In genomic region chr6:29266936-29267335, GRCm38 (mm10) we compare ENCODE assay signal across 18 mouse cellular contexts. TPM values are rescaled to one million over a fixed set of nuclear protein-coding genes. Genes with fewer than 3 reads are reported as not detected.
"Had no signal": no experiment of that assay in that cellular context is flagged by ENCODE, and none has a peak within 500 bp of the region (broad histone marks: within the 10 kb centered on the region; RNA-seq: fewer than 3 reads in every experiment).

No protein-coding gene starts in this region.

- H3K4me3 ChIP-seq: layer of hippocampus, adult 2 months; limb, embryonic 13.5 days; neural tube, embryonic 12.5 days had no signal

- ATAC-seq: inflammation-experienced regulatory T-cells, adult 6 months; lung, postnatal 0 days had no signal

- H3K4me2 ChIP-seq: limb, embryonic 13.5 days; neural tube, embryonic 12.5 days had no signal

- H3K27me3 ChIP-seq: limb, embryonic 13.5 days had no signal

- DNase-seq: kidney, adult 11 months; kidney, postnatal 10 days; kidney, postnatal 4 days; left cerebral cortex, postnatal 4 days; lung, adult 2 months; lung, postnatal 36 days; midbrain, embryonic 14.5 days; retina, postnatal 1 day; right cerebral cortex, postnatal 4 days; thymus, postnatal 4 days had no signal

- H3K4me1 ChIP-seq: limb, embryonic 13.5 days had no signal

- H3K9ac ChIP-seq: limb, embryonic 13.5 days; neural tube, embryonic 12.5 days had no signal

- H3K36me3 ChIP-seq: limb, embryonic 13.5 days; neural tube, embryonic 12.5 days had no signal

- H3K9me3 ChIP-seq: limb, embryonic 13.5 days; neural tube, embryonic 12.5 days had no signal

- H3K27ac ChIP-seq: layer of hippocampus, adult 2 months; limb, embryonic 13.5 days; neural tube, embryonic 12.5 days had no signal

RNA-seq across cellular contexts. Expression of gene Fam71f2, which starts 12.5 kb away (rescaled TPM):
- polyA plus RNA-seq: kidney, embryonic 14.5 days had no signal

RNA-seq across cellular contexts. Expression of gene Fam71f1, which starts 52.0 kb away (rescaled TPM):
- polyA plus RNA-seq: inflammation-experienced regulatory T-cells, adult 6 months; kidney, embryonic 14.5 days; lung, adult 2 months; lung, postnatal 0 days; midbrain, embryonic 14.5 days; neural tube, embryonic 12.5 days; spleen, adult 2 months; stomach, embryonic 16.5 days had no signal
